Mouse (Mus musculus) intestine, embryonic 15.5 days (tissue): Measurements from ENCODE around the gene Vipr1. TPM values are rescaled to one million over a fixed set of nuclear protein-coding genes. Genes with fewer than 3 reads are reported as not detected.
A peak's percentile ranks its signal among the peaks of the same experiment; 100 is the strongest.

Experiments used
- ATAC-seq: fragments of 200-750 bp; cut with Nextera tagmentation; 2 replicates; pipeline ENCODE4 v1.8.0; 2017; ENCODE audit warnings: moderate TSS enrichment, moderate library complexity
- H3K27ac ChIP-seq: fragments of 300-500 bp; sonication (generic); 2 replicates; pipeline ENCODE4 v1.5.1; 2015; ENCODE audit warnings: mild to moderate bottlenecking, inconsistent platforms
- H3K27me3 ChIP-seq: fragments of 300-500 bp; sonication (generic); replicated peaks from 2 replicates; pipeline ENCODE4 v1.6.1; 2015; ENCODE audit warnings: inconsistent platforms
- H3K36me3 ChIP-seq: fragments of 300-500 bp; sonication (generic); 2 replicates; pipeline ENCODE4 v1.6.1; 2015; ENCODE audit warnings: inconsistent platforms
- H3K4me1 ChIP-seq: fragments of 300-500 bp; sonication (generic); replicated peaks from 2 replicates; pipeline ENCODE4 v1.6.1; 2015; ENCODE audit warnings: inconsistent platforms
- H3K4me2 ChIP-seq: fragments of 300-500 bp; sonication (generic); replicated peaks from 2 replicates; pipeline ENCODE4 v1.6.1; 2015; ENCODE audit warnings: mild to moderate bottlenecking, inconsistent platforms
- H3K4me3 ChIP-seq: fragments of 300-500 bp; sonication (generic); replicated peaks from 2 replicates; pipeline ENCODE4 v1.5.1; 2015; ENCODE audit warnings: inconsistent platforms
- H3K9ac ChIP-seq: fragments of 300-500 bp; sonication (generic); 2 replicates; pipeline ENCODE4 v1.6.1; 2015; ENCODE audit warnings: inconsistent platforms
- H3K9me3 ChIP-seq: fragments of 300-500 bp; sonication (generic); 2 replicates; pipeline ENCODE4 v1.6.1; 2016; ENCODE audit warnings: inconsistent platforms
- WGBS: fragments of 180-500 bp; shearing (Covaris S2); methylation state at CpG from one replicate; pipeline ENCODE4 v1.1.7; 2015; 5-methylcytosine and 5-hydroxymethylcytosine counted together
- polyA plus RNA-seq: library from polyadenylated mRNA; unstranded; fragments of >200 nt; fragmentation: Nextera tagmentation; extraction: Ambion mirVana; gene quantifications from 2 replicates; pipeline ENCODE4 v1.2.1, GENCODE M21; 2015

Gene Vipr1
- polyA plus RNA-seq, 1 experiment from 2014 or later: 7.0 TPM

DNA sequence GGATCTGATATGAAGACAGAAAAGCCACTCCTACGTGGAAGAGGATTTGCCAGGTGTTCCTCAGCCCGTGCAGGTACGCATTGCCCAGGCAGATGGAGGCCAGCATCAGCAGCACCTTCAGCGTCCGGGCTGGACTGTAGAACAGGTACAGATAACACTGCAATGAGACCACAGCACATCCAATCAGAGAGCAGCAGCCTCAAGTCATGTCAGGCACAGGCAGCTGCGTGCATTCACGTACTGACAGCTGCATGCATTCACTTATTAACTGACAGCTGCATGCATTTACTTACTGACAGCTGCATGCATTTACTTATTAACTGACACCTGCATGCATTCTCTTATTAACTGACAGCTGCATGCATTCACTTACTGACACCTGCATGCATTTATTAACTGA, 42.2 kb downstream of the Vipr1 start:
- Histone ChIP-seq H3K27ac (no peak overlapping the region), H3K9me3 (no peaks in the 10 kb centered on the region), H3K9ac (no peak overlapping the region), H3K4me1 (0 out of 2 replicates have a peak, but pooled peaks cover 1% of the 10 kb centered on the region), H3K4me3 (no peak overlapping the region), H3K27me3 (no peaks in the 10 kb centered on the region), H3K36me3 (peaks cover 14% of the 10 kb centered on the region), H3K4me2 (no peak overlapping the region)
- 69% methylated on average over 7 of the region's 7 CpGs for WGBS
- ATAC-seq: no peak

- Histone ChIP-seq H3K9me3 (no peaks in the 10 kb centered on the region), H3K9ac (no peak overlapping the region), H3K4me1 (no peaks in the 10 kb centered on the region), H3K36me3 (peaks cover 18% of the 10 kb centered on the region), H3K4me3 (no peak overlapping the region), H3K27ac (no peak overlapping the region), H3K27me3 (no peaks in the 10 kb centered on the region), H3K4me2 (no peak overlapping the region)
- WGBS: 79% methylated on average over 15 of the region's 15 CpGs
- ATAC-seq: no peak
Observed at GRCm38 (mm10) chr9:121690200-121690651, 47.7 kb downstream of the Vipr1 start.

- H3K9me3 ChIP-seq: no peaks in the 10 kb centered on the region
- H3K9ac ChIP-seq: no peak overlapping the region
- ATAC-seq: no peak
- no peak overlapping the region for H3K4me2 ChIP-seq
- no peak overlapping the region for H3K4me3 ChIP-seq
- H3K36me3 ChIP-seq: peaks cover 14% of the 10 kb centered on the region
- H3K27ac ChIP-seq: no peak overlapping the region
- 87% methylated on average over 7 of the region's 7 CpGs for WGBS
- H3K27me3 ChIP-seq: no peaks in the 10 kb centered on the region
- no peaks in the 10 kb centered on the region for H3K4me1 ChIP-seq
Observed at GRCm38 (mm10) chr9:121690734-121691133, 48.2 kb downstream of the Vipr1 start.

DNA sequence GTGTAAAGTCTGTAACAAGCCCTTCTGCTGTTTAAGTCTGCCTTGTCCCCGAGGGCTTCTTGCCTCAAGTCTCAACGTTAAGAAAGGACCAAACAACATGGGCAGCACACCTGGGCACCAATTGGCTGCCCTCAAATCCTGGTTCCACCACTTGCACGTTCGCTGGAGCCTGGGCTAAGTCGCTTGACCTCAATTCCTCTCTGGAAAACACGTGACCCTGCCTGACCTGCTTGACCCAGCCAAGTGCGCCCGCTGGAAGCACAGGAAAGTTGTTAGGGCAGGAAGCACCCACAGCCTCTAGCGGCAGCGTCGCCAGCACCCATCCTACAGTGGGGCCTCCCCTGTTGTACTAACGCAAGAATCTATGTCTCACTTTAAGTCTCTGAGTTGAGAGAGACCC, 52.2 kb downstream of the Vipr1 start:
- no peak overlapping the region for H3K4me3 ChIP-seq
- no peaks in the 10 kb centered on the region for H3K4me1 ChIP-seq
- H3K27ac ChIP-seq: no peak overlapping the region
- 0 out of 2 replicates have a peak, but pooled peaks cover 8% of the 10 kb centered on the region for H3K36me3 ChIP-seq
- no peaks in the 10 kb centered on the region for H3K27me3 ChIP-seq
- no peak overlapping the region for H3K4me2 ChIP-seq
- H3K9me3 ChIP-seq: no peaks in the 10 kb centered on the region
- ATAC-seq: no peak
- H3K9ac ChIP-seq: no peak overlapping the region
- 80% methylated on average over 12 of the region's 12 CpGs for WGBS

GRCm38 (mm10) chr9:121696626-121697025, 54.1 kb downstream of the Vipr1 start:
- WGBS: 91% methylated on average over 9 of the region's 9 CpGs
- Histone ChIP-seq H3K4me2 (no peak overlapping the region), H3K27me3 (no peaks in the 10 kb centered on the region), H3K36me3 (0 out of 2 replicates have a peak, but pooled peaks cover 3% of the 10 kb centered on the region), H3K4me3 (no peak overlapping the region), H3K9ac (no peak overlapping the region), H3K4me1 (no peaks in the 10 kb centered on the region), H3K27ac (no peak overlapping the region), H3K9me3 (no peaks in the 10 kb centered on the region)
- ATAC-seq: no peak

- no peaks in the 10 kb centered on the region for H3K9me3 ChIP-seq
- H3K9ac ChIP-seq: no peak overlapping the region
- H3K27ac ChIP-seq: no peak overlapping the region
- H3K4me1 ChIP-seq: no peaks in the 10 kb centered on the region
- H3K4me3 ChIP-seq: no peak overlapping the region
- H3K36me3 ChIP-seq: 0 out of 2 replicates have a peak, but pooled peaks cover 3% of the 10 kb centered on the region
- no peaks in the 10 kb centered on the region for H3K27me3 ChIP-seq
- no peak overlapping the region for H3K4me2 ChIP-seq
- peak; percentile 41; the same call in 1 of the 2 replicates for ATAC-seq
- 89% methylated on average over 1 of the region's 1 CpGs for WGBS
Observed at GRCm38 (mm10) chr9:121697150-121698049, 54.9 kb downstream of the Vipr1 start.

DNA sequence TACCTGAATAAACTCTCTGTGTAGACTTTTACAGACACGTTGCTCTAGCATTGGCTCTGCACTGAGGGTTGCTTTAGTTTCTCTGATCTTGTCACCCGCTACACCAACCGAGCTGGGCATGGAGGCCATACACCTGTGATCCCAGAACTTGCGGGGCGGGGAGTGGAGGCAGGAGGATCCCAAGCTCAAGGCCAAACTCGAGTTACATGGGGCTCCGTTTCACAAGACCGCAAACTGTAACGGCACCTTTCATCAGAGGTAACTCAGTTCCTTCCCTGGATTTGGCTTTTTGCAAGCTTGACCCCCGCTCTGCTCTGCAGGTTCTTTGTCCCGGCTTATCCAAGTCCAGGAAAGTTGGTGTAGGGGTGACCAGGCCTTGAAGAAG, 61.7 kb downstream of the Vipr1 start:
- Histone ChIP-seq H3K9me3 (no peaks in the 10 kb centered on the region), H3K4me3 (peak overlapping the region; percentile 86), H3K4me2 (peak overlapping the region; percentile 92), H3K9ac (peak overlapping the region; percentile 70; the same call in 1 of the 2 replicates), H3K27ac (no peak overlapping the region), H3K4me1 (peaks cover 17% of the 10 kb centered on the region), H3K36me3 (no peaks in the 10 kb centered on the region), H3K27me3 (no peaks in the 10 kb centered on the region)
- no peak for ATAC-seq
- 34% methylated on average over 11 of the region's 11 CpGs for WGBS

DNA sequence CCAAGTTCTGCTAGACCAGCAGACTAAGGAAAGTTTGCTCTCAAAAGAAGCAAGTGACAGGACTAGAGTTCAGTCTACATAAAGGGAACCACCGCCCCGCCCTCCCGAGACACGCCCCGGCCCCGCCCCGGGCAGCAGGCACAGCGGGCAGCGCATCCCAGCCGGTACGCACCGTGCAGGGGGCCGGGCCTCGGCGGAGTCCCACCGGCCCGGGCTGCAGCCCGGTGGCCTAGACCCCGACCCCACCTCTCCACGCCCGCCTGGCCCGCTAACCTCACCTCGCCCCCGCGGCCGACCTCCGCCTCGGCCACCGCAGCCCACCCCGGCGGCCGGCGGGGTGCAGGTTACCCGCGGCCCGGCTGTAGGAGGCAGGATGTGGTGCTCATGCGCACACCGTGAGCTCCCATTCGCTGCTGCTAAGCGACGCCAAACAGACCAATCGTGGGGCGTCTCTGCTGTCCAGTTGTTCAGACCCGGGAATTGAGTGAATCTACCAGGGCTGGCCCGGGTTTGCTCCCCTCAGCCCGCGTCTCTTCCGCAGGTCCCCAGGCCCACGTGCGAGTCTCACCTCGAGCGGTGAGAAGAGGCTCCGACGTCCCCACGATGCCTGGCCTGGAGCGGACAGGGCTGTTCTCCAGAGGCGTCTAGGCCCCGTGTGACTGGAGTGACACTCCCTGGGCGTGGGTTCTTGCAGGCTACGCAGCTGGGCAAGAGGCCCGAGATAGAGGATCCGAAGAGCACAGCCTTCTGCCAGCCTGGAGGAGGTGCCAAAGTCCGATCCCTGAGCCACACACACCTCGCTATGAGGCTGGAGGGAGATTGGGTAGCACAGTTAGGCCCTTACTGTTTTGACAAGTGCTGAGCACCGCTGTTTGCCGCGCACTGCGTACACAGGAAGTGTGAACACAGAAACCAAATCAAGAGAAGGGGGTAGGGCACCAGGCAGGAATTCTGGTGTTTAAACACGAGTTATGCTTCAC, 62.4 kb downstream of the Vipr1 start, which contains the start of gene Sec22c:
Gene Sec22c (minus strand): TSS at position 845 of the 980 bp plus-strand sequence.
- under 1% methylated on average over 66 of the region's 69 CpGs for WGBS
- Histone ChIP-seq H3K4me1 (peaks cover 20% of the 10 kb centered on the region), H3K27ac (peak within 1 kb of the TSS; percentile 91)

GRCm38 (mm10) chr9:121706029-121706675, 63.6 kb downstream of the Vipr1 start:
- H3K9me3 ChIP-seq: no peaks in the 10 kb centered on the region
- H3K36me3 ChIP-seq: no peaks in the 10 kb centered on the region
- peaks cover 20% of the 10 kb centered on the region for H3K4me1 ChIP-seq
- no peaks in the 10 kb centered on the region for H3K27me3 ChIP-seq
- WGBS: 79% methylated on average over 6 of the region's 6 CpGs
- no peak overlapping the region for H3K4me3 ChIP-seq
- ATAC-seq: no peak
- peak overlapping the region; percentile 91; the same call in 1 of the 2 replicates for H3K27ac ChIP-seq
- H3K4me2 ChIP-seq: no peak overlapping the region; the same call in 1 of the 2 replicates
- H3K9ac ChIP-seq: no peak overlapping the region

More for the DNA sequence above, 62.4 kb downstream of the Vipr1 start, which contains the start of gene Sec22c:
- peak within 1 kb of the TSS; percentile 70 for H3K9ac ChIP-seq
- no peaks in the 10 kb centered on the region for H3K36me3 ChIP-seq
- H3K27me3 ChIP-seq: no peaks in the 10 kb centered on the region
- peak within 1 kb of the TSS; percentile 92 for H3K4me2 ChIP-seq
- ATAC-seq: peak; percentile 99
- H3K4me3 ChIP-seq: peak within 1 kb of the TSS; percentile 86
- no peaks in the 10 kb centered on the region for H3K9me3 ChIP-seq

DNA sequence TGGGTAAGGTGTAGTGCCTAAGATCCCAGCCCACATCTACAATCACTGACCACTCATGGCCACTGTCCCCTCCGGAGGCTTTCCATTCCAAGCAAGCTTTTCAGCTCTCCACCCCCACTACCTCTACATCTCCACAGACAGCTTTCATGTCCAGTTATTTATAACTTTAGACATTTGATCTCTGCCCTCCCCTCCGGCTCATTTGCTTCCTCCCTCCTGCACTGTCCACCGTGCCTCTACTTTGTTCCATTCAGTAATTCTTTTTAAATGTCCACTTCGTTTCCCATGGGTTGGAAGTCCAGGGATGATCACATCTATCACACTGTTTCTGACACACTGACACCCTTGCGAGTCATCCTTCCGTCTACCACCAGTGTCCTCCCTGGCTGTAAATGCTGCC, 65.3 kb downstream of the Vipr1 start:
- H3K9ac ChIP-seq: no peak overlapping the region
- H3K9me3 ChIP-seq: no peaks in the 10 kb centered on the region
- no peaks in the 10 kb centered on the region for H3K36me3 ChIP-seq
- WGBS: 62% methylated on average over 6 of the region's 6 CpGs
- no peak overlapping the region for H3K27ac ChIP-seq
- ATAC-seq: no peak
- peaks cover 20% of the 10 kb centered on the region for H3K4me1 ChIP-seq
- no peak overlapping the region for H3K4me3 ChIP-seq
- H3K27me3 ChIP-seq: no peaks in the 10 kb centered on the region
- H3K4me2 ChIP-seq: no peak overlapping the region
